Mouse (Mus musculus): ENCODE results near the gene Grk1. TPM values are rescaled to one million over a fixed set of nuclear protein-coding genes. Genes with fewer than 3 reads are reported as not detected.

The Grk1 gene
- polyA plus RNA-seq, 1 experiment, result not detected

DNA sequence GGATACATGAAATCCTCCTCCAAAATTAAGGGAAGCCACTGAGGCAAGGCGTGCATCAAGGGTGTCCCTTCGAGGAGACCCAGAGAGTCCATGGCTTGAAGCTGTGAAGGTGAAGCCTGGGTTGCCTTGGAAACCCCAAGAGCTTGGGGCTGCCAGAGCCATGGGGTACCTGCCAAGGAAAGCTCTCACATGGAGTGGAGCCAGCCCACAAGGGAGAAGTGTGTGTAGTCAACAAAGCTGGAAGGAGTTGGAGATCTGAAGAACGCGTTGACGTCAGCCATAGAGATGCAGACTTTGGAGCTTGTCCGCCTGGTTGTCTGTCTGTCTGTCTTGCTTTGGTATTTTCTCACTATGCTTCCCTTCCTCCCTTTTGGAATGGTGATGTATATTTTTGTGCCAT is 16.1 kb downstream of the Grk1 start:
- Histone ChIP-seq H3K27ac (ENCODE audit: insufficient read depth, low read length) (no peak overlapping the region), H3K27me3 (ENCODE audit: control insufficient read depth, insufficient read depth, low read length) (no peaks in the 10 kb centered on the region), H3K4me3 (ENCODE audit: extremely low read depth, insufficient read depth, insufficient read length) (no peak overlapping the region), H3K4me1 (ENCODE audit: control insufficient read depth, insufficient read depth, insufficient read length) (no peaks in the 10 kb centered on the region), H3K36me3 (ENCODE audit: control insufficient read depth, insufficient read depth, low read length) (no peaks in the 10 kb centered on the region)
- no peak for TF ChIP-seq POLR2A (IDR thresholded peaks at IDR 0.05; ENCODE audit: low read depth, low read length)
- TF ChIP-seq CTCF (IDR thresholded peaks at IDR 0.05; ENCODE audit: extremely low read depth, insufficient read depth, insufficient read length, insufficient replicate concordance), result no peak
- DNase-seq (ENCODE audit: low read depth in 1 of 2, low spot score in 2 of 2), result no peak
- WGBS, result 95% methylated on average over 6 of the region's 6 CpGs

DNA sequence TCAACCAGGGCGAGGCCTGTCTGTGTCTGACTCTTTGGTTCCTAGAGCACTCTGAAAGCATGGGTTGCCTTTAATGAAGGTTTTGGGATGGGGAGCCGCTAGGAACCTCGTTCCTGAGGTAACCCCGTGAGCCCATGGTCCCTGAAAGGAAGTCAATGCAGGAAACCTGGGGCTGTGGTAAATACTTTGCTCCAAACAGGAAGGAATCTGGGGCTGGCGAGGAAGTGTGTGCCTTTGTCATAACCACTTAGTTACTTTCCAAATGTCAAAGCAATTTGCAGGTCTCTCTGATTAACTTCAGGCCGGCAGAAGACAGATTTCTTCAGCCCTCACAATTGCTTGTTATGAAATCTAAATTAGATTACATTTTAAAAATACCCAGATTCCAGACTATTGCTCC is 22.5 kb downstream of the Grk1 start:
- DNase-seq (ENCODE audit: low read depth in 1 of 2, low spot score in 2 of 2), result no peak
- TF ChIP-seq POLR2A (IDR thresholded peaks at IDR 0.05; ENCODE audit: low read depth, low read length), result no peak
- TF ChIP-seq CTCF (IDR thresholded peaks at IDR 0.05; ENCODE audit: extremely low read depth, insufficient read depth, insufficient read length, insufficient replicate concordance), result no peak
- Histone ChIP-seq H3K4me3 (ENCODE audit: extremely low read depth, insufficient read depth, insufficient read length) (no peak overlapping the region), H3K4me1 (ENCODE audit: control insufficient read depth, insufficient read depth, insufficient read length) (no peaks in the 10 kb centered on the region; the same call in 1 of the 2 replicates), H3K27me3 (ENCODE audit: control insufficient read depth, insufficient read depth, low read length) (no peaks in the 10 kb centered on the region), H3K27ac (ENCODE audit: insufficient read depth, low read length) (no peak overlapping the region), H3K36me3 (ENCODE audit: control insufficient read depth, insufficient read depth, low read length) (no peaks in the 10 kb centered on the region)
- WGBS, result 22% methylated on average over 6 of the region's 6 CpGs

DNA sequence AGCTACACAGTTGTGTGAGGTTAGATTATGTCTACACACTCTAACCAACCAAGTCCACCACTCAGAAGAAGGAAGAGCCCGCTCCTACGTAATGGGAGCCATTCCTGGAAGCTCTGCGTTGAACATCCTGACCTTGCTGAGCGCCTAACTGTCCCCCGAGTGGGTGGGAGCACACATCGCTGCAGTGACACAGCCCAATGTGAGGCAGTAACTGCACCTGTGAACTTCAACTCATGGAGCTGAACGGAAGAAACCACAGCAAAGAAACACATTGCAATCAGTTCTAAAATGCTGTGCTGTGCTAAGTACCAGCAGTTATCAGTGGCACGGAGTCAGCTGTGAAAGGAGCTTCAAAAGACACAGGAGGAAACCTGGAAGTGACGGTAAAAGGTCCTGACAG is 23.3 kb downstream of the Grk1 start:
- no peak overlapping the region for H3K4me3 ChIP-seq (ENCODE audit: extremely low read depth, insufficient read depth, insufficient read length)
- TF ChIP-seq POLR2A (IDR thresholded peaks at IDR 0.05; ENCODE audit: low read depth, low read length) (no peak), CTCF (IDR thresholded peaks at IDR 0.05; ENCODE audit: extremely low read depth, insufficient read depth, insufficient read length, insufficient replicate concordance) (no peak)
- no peak overlapping the region for H3K27ac ChIP-seq (ENCODE audit: insufficient read depth, low read length)
- DNase-seq (ENCODE audit: low read depth in 1 of 2, low spot score in 2 of 2), result no peak
- H3K4me1 ChIP-seq (ENCODE audit: control insufficient read depth, insufficient read depth, insufficient read length), result no peaks in the 10 kb centered on the region; the same call in 1 of the 2 replicates
- no peaks in the 10 kb centered on the region for H3K36me3 ChIP-seq (ENCODE audit: control insufficient read depth, insufficient read depth, low read length)
- no peaks in the 10 kb centered on the region for H3K27me3 ChIP-seq (ENCODE audit: control insufficient read depth, insufficient read depth, low read length)
- 20% methylated on average over 9 of the region's 9 CpGs for WGBS

DNA sequence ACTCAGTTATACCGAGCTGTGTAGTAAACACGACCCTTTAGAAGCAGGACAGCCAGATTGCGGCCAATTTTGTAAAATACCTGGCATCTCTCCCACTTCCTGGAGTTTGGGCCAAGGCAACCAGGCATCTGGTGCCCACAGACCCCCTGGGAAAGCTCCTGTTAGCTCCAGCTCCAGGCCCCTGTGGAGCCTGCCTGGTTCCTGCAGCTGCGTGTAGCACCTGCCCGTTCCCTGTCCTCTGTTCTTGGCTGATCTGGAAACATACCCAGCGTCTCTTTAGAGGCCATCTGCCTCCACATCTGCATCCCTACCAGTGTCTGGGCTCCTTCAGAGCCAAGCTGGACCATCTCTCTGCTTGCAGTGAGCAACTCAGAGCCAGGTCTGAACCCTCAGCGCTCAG is 25.5 kb downstream of the Grk1 start:
- no peaks in the 10 kb centered on the region; the same call in 1 of the 2 replicates for H3K4me1 ChIP-seq (ENCODE audit: control insufficient read depth, insufficient read depth, insufficient read length)
- no peak overlapping the region for H3K4me3 ChIP-seq (ENCODE audit: extremely low read depth, insufficient read depth, insufficient read length)
- H3K27ac ChIP-seq (ENCODE audit: insufficient read depth, low read length), result no peak overlapping the region
- 76% methylated on average over 7 of the region's 7 CpGs for WGBS
- no peak for TF ChIP-seq CTCF (IDR thresholded peaks at IDR 0.05; ENCODE audit: extremely low read depth, insufficient read depth, insufficient read length, insufficient replicate concordance)
- no peak for TF ChIP-seq POLR2A (IDR thresholded peaks at IDR 0.05; ENCODE audit: low read depth, low read length)
- H3K27me3 ChIP-seq (ENCODE audit: control insufficient read depth, insufficient read depth, low read length), result no peaks in the 10 kb centered on the region
- no peak for DNase-seq (ENCODE audit: low read depth in 1 of 2, low spot score in 2 of 2)
- H3K36me3 ChIP-seq (ENCODE audit: control insufficient read depth, insufficient read depth, low read length), result no peaks in the 10 kb centered on the region

DNA sequence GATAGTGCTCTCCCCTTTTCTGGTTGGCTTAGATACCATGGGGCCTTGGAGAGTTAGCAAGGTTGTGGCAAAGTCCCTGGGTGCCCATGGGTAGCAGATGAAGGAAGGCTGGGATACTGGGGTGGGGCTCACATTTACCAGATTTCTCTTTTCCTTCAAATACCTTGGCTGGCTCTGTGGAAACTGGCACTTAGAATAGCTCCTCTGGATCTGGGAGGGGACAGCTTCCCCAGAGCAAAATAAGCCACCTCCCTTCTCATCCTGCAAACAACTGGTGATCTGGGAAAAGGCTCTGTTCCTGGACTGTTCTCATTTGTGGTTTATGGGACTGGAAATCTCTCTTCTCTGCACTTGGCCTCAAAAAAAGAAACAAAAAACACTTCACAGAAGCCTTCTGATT is 26.0 kb downstream of the Grk1 start:
- DNase-seq (ENCODE audit: low read depth in 1 of 2, low spot score in 2 of 2), result no peak
- no peaks in the 10 kb centered on the region; the same call in 1 of the 2 replicates for H3K4me1 ChIP-seq (ENCODE audit: control insufficient read depth, insufficient read depth, insufficient read length)
- TF ChIP-seq POLR2A (IDR thresholded peaks at IDR 0.05; ENCODE audit: low read depth, low read length) (no peak), CTCF (IDR thresholded peaks at IDR 0.05; ENCODE audit: extremely low read depth, insufficient read depth, insufficient read length, insufficient replicate concordance) (no peak)
- H3K27ac ChIP-seq (ENCODE audit: insufficient read depth, low read length), result no peak overlapping the region
- no peak overlapping the region for H3K4me3 ChIP-seq (ENCODE audit: extremely low read depth, insufficient read depth, insufficient read length)
- H3K36me3 ChIP-seq (ENCODE audit: control insufficient read depth, insufficient read depth, low read length), result no peaks in the 10 kb centered on the region
- H3K27me3 ChIP-seq (ENCODE audit: control insufficient read depth, insufficient read depth, low read length), result no peaks in the 10 kb centered on the region

DNA sequence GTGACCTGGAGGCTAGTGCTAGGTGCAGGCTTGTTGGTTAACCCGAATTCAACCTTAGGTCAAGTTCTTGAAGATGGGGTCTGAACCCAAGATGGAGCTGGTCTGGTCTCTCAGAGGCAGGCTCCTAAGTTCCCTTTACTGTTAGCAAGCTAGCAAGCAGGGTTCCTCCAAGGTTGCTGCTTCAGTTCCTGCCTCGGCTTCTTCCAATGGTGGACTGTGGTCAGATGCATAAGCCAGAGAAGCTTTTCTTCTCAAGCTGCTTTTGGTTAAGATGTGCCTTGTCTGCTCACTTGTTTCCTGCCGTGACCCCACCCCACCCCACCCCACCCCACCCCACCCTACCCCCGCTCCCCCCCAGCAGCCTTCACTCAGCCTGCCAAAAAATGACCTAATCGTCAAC is 28.2 kb downstream of the Grk1 start:
- no peak for TF ChIP-seq POLR2A (IDR thresholded peaks at IDR 0.05; ENCODE audit: low read depth, low read length)
- TF ChIP-seq CTCF (IDR thresholded peaks at IDR 0.05; ENCODE audit: extremely low read depth, insufficient read depth, insufficient read length, insufficient replicate concordance), result no peak
- Histone ChIP-seq H3K27me3 (ENCODE audit: control insufficient read depth, insufficient read depth, low read length) (no peaks in the 10 kb centered on the region; the same call in 1 of the 2 replicates), H3K4me1 (ENCODE audit: control insufficient read depth, insufficient read depth, insufficient read length) (no peaks in the 10 kb centered on the region; the same call in 1 of the 2 replicates), H3K27ac (ENCODE audit: insufficient read depth, low read length) (no peak overlapping the region), H3K36me3 (ENCODE audit: control insufficient read depth, insufficient read depth, low read length) (no peaks in the 10 kb centered on the region), H3K4me3 (ENCODE audit: extremely low read depth, insufficient read depth, insufficient read length) (no peak overlapping the region)
- DNase-seq (ENCODE audit: low read depth in 1 of 2, low spot score in 2 of 2), result no peak
- 22% methylated on average over 5 of the region's 5 CpGs for WGBS

DNA sequence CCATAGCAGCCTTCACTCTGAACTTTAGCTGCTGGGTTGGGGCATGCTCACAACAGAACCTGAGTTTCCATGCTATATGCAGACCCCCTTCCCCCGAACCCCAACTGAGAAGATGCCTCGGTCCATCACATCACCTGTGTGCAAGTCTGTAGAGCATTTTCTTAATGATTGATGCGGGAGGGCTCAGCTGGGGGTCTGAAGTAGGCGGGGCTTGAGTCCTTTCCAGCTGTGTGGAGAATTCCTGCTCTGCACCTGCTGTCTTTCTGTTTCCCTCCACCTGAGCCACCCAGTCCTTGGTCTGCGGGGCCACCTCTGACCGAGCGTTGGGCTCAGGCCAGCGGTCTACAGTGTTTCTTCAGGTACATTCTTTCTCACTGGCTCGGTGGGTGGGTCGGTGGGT is 30.0 kb downstream of the Grk1 start, which contains the start of gene Tmem255b:
Gene Tmem255b (plus strand): TSS at position 301 of the 400 bp plus-strand sequence.
- no peaks in the 10 kb centered on the region; the same call in 1 of the 2 replicates for H3K27me3 ChIP-seq (ENCODE audit: control insufficient read depth, insufficient read depth, low read length)
- no peak for DNase-seq (ENCODE audit: low read depth in 1 of 2, low spot score in 2 of 2)
- H3K4me3 ChIP-seq (ENCODE audit: extremely low read depth, insufficient read depth, insufficient read length), result no peak within 1 kb of the TSS
- no peak for TF ChIP-seq CTCF (IDR thresholded peaks at IDR 0.05; ENCODE audit: extremely low read depth, insufficient read depth, insufficient read length, insufficient replicate concordance)
- no peaks in the 10 kb centered on the region for H3K4me1 ChIP-seq (ENCODE audit: control insufficient read depth, insufficient read depth, insufficient read length)
- no peak within 1 kb of the TSS for H3K27ac ChIP-seq (ENCODE audit: insufficient read depth, low read length)
- 43% methylated on average over 10 of the region's 10 CpGs for WGBS
- H3K36me3 ChIP-seq (ENCODE audit: control insufficient read depth, insufficient read depth, low read length), result no peaks in the 10 kb centered on the region

Measured in spleen, adult 2 months (tissue).